Mouse (Mus musculus): ENCODE measurements around the gene Taf4. TPM values are rescaled to one million over a fixed set of nuclear protein-coding genes. Genes with fewer than 3 reads are reported as not detected.

Gene Taf4
- polyA plus RNA-seq, 1 experiment, result not detected

- TF ChIP-seq CTCF (IDR thresholded peaks at IDR 0.05; ENCODE audit: insufficient read depth, low read depth, low read length), result no peak
- no peak for TF ChIP-seq POLR2A (IDR thresholded peaks at IDR 0.05; ENCODE audit: insufficient read depth, low read depth, low read length)
- WGBS, result 21% methylated on average over 54 of the region's 54 CpGs
- H3K27ac ChIP-seq (ENCODE audit: insufficient read depth, low read depth, low read length), result peak overlapping the region; percentile 79
Measured at GRCm38 (mm10) chr2:179976295-179976627, 185 bp downstream of the Taf4 start.

GRCm38 (mm10) chr2:179975851-179976250, 595 bp downstream of the Taf4 start:
- Histone ChIP-seq H3K27ac (ENCODE audit: insufficient read depth, low read depth, low read length) (no peak overlapping the region), H3K4me3 (ENCODE audit: insufficient read depth, low read depth, low read length) (peak overlapping the region; percentile 80), H3K4me1 (ENCODE audit: control insufficient read depth, insufficient read depth, low read length) (peaks cover 32% of the 10 kb centered on the region)
- 49% methylated on average over 82 of the region's 82 CpGs for WGBS
- TF ChIP-seq CTCF (IDR thresholded peaks at IDR 0.05; ENCODE audit: insufficient read depth, low read depth, low read length), result no peak
- TF ChIP-seq POLR2A (IDR thresholded peaks at IDR 0.05; ENCODE audit: insufficient read depth, low read depth, low read length), result no peak

More at GRCm38 (mm10) chr2:179976295-179976627, 185 bp downstream of the Taf4 start:
- H3K4me1 ChIP-seq (ENCODE audit: control insufficient read depth, insufficient read depth, low read length), result peaks cover 29% of the 10 kb centered on the region
- peak overlapping the region; percentile 80 for H3K4me3 ChIP-seq (ENCODE audit: insufficient read depth, low read depth, low read length)

DNA sequence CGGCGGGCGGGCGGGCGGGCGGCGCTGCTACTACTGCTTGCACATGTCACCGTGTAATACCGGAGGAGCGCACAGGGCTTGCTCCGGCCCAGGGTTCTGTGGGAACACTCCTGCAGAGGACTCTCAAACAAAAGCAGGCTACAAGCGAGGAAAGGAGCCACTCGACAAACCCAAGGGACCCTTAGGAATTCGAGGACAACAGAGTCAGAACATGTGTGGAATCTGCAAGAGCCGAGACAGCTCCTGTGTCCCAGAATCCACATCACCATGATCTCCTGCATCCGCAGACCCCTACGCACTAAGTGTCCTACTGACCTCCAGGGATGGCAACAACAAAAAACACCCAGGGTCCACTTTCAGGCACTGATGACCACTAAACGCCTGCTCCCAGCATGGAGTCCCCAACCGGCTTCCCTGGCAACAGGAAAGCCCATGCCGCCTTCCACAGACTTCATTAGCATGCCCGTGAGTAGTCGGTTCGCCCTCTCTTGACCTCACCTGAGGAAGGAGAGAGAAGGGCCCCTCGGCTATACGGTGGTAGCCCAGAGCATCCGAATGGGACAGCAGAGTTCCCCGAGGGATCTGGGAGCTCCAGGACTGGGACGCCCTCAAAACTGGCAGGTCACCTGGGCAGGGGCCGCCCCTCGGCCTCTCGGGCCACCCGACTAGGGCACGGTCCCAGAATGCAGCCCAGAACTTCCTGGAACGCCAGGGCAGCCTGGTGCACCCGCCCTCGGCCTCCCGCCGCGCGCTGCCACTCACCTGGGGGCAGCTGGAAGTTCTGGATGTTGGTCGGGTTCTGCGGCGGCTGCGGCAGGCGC, 1.6 kb downstream of the Taf4 start:
- WGBS, result 4% methylated on average over 45 of the region's 45 CpGs

DNA sequence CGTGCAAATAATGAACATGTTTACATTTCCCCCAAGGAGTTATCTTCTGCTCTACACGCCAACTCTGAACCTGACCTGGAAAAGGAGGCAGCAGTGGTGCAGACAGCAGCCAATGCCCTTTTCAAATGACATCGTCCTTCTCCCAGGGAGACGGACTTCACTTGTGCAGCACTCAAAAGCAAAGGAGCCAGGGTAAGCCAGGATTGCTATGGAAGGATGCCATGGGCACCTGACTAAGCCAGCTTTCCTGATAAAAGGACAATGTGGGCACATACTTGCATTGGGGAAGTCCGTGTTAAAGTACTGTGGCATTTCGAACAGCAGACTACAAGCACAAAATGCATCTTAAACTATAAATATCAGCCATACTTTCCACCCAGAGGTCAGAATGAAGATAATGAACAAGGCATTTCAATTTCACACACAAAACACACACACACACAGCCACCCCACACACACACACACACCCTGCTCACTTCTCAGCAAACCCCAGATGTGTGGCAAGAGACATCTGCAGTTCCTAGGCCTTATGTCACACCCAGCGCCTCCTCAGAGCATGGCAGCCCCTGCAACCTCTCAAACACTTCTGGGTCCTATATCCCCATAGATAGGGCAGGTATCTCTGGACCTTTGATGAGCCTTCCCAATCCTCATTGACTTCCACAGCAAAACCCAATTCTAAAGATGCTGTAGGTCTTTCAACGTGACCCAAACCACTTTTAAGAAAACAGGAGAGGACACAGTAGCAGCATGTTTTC, 2.4 kb downstream of the Taf4 start:
- peaks cover 37% of the 10 kb centered on the region for H3K4me1 ChIP-seq (ENCODE audit: control insufficient read depth, insufficient read depth, low read length)
- 15% methylated on average over 8 of the region's 8 CpGs for WGBS
- H3K4me3 ChIP-seq (ENCODE audit: insufficient read depth, low read depth, low read length), result peak overlapping the region; percentile 24
- no peak overlapping the region for H3K27ac ChIP-seq (ENCODE audit: insufficient read depth, low read depth, low read length)
- TF ChIP-seq POLR2A (IDR thresholded peaks at IDR 0.05; ENCODE audit: insufficient read depth, low read depth, low read length) (no peak), CTCF (IDR thresholded peaks at IDR 0.05; ENCODE audit: insufficient read depth, low read depth, low read length) (no peak)

More for the DNA sequence above, 1.6 kb downstream of the Taf4 start:
- Histone ChIP-seq H3K4me1 (ENCODE audit: control insufficient read depth, insufficient read depth, low read length) (peaks cover 31% of the 10 kb centered on the region), H3K27ac (ENCODE audit: insufficient read depth, low read depth, low read length) (no peak overlapping the region), H3K4me3 (ENCODE audit: insufficient read depth, low read depth, low read length) (peak overlapping the region; percentile 54)
- TF ChIP-seq POLR2A (IDR thresholded peaks at IDR 0.05; ENCODE audit: insufficient read depth, low read depth, low read length) (no peak), CTCF (IDR thresholded peaks at IDR 0.05; ENCODE audit: insufficient read depth, low read depth, low read length) (no peak)

- Histone ChIP-seq H3K4me1 (ENCODE audit: control insufficient read depth, insufficient read depth, low read length) (peaks cover 41% of the 10 kb centered on the region), H3K27ac (ENCODE audit: insufficient read depth, low read depth, low read length) (no peak overlapping the region), H3K4me3 (ENCODE audit: insufficient read depth, low read depth, low read length) (no peak overlapping the region)
- 64% methylated on average over 2 of the region's 2 CpGs for WGBS
- TF ChIP-seq POLR2A (IDR thresholded peaks at IDR 0.05; ENCODE audit: insufficient read depth, low read depth, low read length), result no peak
- TF ChIP-seq CTCF (IDR thresholded peaks at IDR 0.05; ENCODE audit: insufficient read depth, low read depth, low read length), result no peak
Measured at GRCm38 (mm10) chr2:179972406-179972805, 4.0 kb downstream of the Taf4 start.

- TF ChIP-seq POLR2A (IDR thresholded peaks at IDR 0.05; ENCODE audit: insufficient read depth, low read depth, low read length) (no peak), CTCF (IDR thresholded peaks at IDR 0.05; ENCODE audit: insufficient read depth, low read depth, low read length) (no peak)
- peaks cover 47% of the 10 kb centered on the region for H3K4me1 ChIP-seq (ENCODE audit: control insufficient read depth, insufficient read depth, low read length)
- WGBS, result 81% methylated on average over 2 of the region's 2 CpGs
- H3K4me3 ChIP-seq (ENCODE audit: insufficient read depth, low read depth, low read length), result no peak overlapping the region
- no peak overlapping the region for H3K27ac ChIP-seq (ENCODE audit: insufficient read depth, low read depth, low read length)
Measured at GRCm38 (mm10) chr2:179971891-179972290, 4.6 kb downstream of the Taf4 start.

DNA sequence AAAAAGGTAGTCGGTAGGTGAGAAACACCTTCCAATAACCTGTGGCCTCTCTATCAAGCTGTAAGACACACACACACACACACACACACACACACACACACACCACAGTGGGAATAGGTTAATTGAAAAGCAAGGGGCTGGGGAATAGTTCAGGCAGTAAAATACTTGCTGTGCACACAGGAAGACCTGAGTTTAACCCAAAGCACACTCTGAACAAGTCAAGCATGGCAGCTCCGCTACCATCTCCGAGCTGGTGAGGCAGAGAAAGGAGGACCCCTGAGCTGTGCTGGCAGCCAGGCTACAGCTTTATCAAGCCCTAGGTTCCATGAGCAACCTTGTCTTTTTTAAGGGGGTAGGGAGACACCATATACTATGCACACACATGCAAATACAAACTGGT, 7.3 kb downstream of the Taf4 start:
- WGBS, result 76% methylated on average over 3 of the region's 3 CpGs
- TF ChIP-seq POLR2A (IDR thresholded peaks at IDR 0.05; ENCODE audit: insufficient read depth, low read depth, low read length) (no peak), CTCF (IDR thresholded peaks at IDR 0.05; ENCODE audit: insufficient read depth, low read depth, low read length) (no peak)
- no peak overlapping the region for H3K27ac ChIP-seq (ENCODE audit: insufficient read depth, low read depth, low read length)
- no peak overlapping the region for H3K4me3 ChIP-seq (ENCODE audit: insufficient read depth, low read depth, low read length)
- peaks cover 53% of the 10 kb centered on the region for H3K4me1 ChIP-seq (ENCODE audit: control insufficient read depth, insufficient read depth, low read length)

DNA sequence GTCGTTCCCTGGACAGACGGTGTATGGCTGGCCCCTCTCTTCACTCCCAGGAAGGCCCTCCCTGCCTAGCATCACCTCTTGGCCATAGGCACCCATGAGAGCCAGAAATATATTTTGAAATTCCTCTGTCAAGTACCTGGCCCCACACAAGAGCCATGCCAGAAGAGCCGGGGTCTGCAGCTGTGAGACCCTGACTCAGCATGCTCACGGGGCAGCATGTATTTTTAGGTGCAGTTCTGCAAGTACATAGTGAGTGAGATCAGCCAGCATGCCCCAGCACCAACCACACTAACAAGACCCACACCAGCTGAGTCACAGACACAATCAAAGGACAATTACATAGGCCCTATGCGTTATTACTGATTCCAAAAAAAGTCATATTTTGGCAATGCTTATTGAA, 8.8 kb downstream of the Taf4 start:
- 44% methylated on average over 5 of the region's 5 CpGs for WGBS
- TF ChIP-seq CTCF (IDR thresholded peaks at IDR 0.05; ENCODE audit: insufficient read depth, low read depth, low read length) (no peak), POLR2A (IDR thresholded peaks at IDR 0.05; ENCODE audit: insufficient read depth, low read depth, low read length) (no peak)
- no peak overlapping the region for H3K27ac ChIP-seq (ENCODE audit: insufficient read depth, low read depth, low read length)
- H3K4me3 ChIP-seq (ENCODE audit: insufficient read depth, low read depth, low read length), result no peak overlapping the region
- peaks cover 49% of the 10 kb centered on the region for H3K4me1 ChIP-seq (ENCODE audit: control insufficient read depth, insufficient read depth, low read length)

- H3K4me3 ChIP-seq (ENCODE audit: insufficient read depth, low read depth, low read length), result no peak overlapping the region
- H3K4me1 ChIP-seq (ENCODE audit: control insufficient read depth, insufficient read depth, low read length), result peaks cover 38% of the 10 kb centered on the region
- TF ChIP-seq CTCF (IDR thresholded peaks at IDR 0.05; ENCODE audit: insufficient read depth, low read depth, low read length), result no peak
- TF ChIP-seq POLR2A (IDR thresholded peaks at IDR 0.05; ENCODE audit: insufficient read depth, low read depth, low read length), result no peak
- H3K27ac ChIP-seq (ENCODE audit: insufficient read depth, low read depth, low read length), result no peak overlapping the region
- WGBS, result 79% methylated on average over 4 of the region's 4 CpGs
Measured at GRCm38 (mm10) chr2:179961420-179961819, 15.0 kb downstream of the Taf4 start.
